ENCODE assay signal across 12 mouse cellular contexts in genomic region chr5:129877731-129878455, GRCm38 (mm10). TPM values are rescaled to one million over a fixed set of nuclear protein-coding genes. Genes with fewer than 3 reads are reported as not detected.
DNase-seq lines count a peak whose midpoint lies in the region; ATAC-seq and TF ChIP-seq lines count a peak whose summit lies in the region.
"Had no signal": no experiment of that assay in that cellular context is flagged by ENCODE, and none has a peak within 500 bp of the region (broad histone marks: within the 10 kb centered on the region; RNA-seq: fewer than 3 reads in every experiment).

No protein-coding gene starts in this region.

- H3K9me3 ChIP-seq in forebrain, embryonic 15.5 days = no peaks in the 10 kb centered on the region
- H3K9me3 ChIP-seq: forebrain, embryonic 12.5 days; neural tube, embryonic 13.5 days had no signal

- H3K4me1 ChIP-seq in forebrain, embryonic 15.5 days = no peaks in the 10 kb centered on the region
- H3K4me1 ChIP-seq: forebrain, embryonic 12.5 days; neural tube, embryonic 13.5 days had no signal

- intact Hi-C loops in gastrocnemius, postnatal 36 days (cut with DNase I) = loop anchor here (2.0 kb wide), 1 partner anchor 13 kb away; no protein-coding TSS in a partner anchor

- no peak overlapping the region for H3K9ac ChIP-seq in forebrain, embryonic 15.5 days (replicated peaks)
- H3K9ac ChIP-seq: forebrain, embryonic 12.5 days; liver, embryonic 14.5 days; neural tube, embryonic 13.5 days had no signal

- peak overlapping the region; percentile 38 for H3K4me3 ChIP-seq in layer of hippocampus, adult 2 months
- no peak overlapping the region for H3K4me3 ChIP-seq in forebrain, embryonic 15.5 days
- H3K4me3 ChIP-seq: forebrain, embryonic 12.5 days; neural tube, embryonic 13.5 days had no signal

- no peak overlapping the region for H3K4me2 ChIP-seq in forebrain, embryonic 15.5 days (replicated peaks)
- H3K4me2 ChIP-seq: forebrain, embryonic 12.5 days; neural tube, embryonic 13.5 days had no signal

- H3K27me3 ChIP-seq in forebrain, embryonic 15.5 days = no peaks in the 10 kb centered on the region
- H3K27me3 ChIP-seq: forebrain, embryonic 12.5 days; neural tube, embryonic 13.5 days had no signal

- peaks cover 23% of the 10 kb centered on the region for H3K36me3 ChIP-seq in forebrain, embryonic 15.5 days

- peak overlapping the region; percentile 89 for H3K27ac ChIP-seq in layer of hippocampus, adult 2 months
- no peak overlapping the region for H3K27ac ChIP-seq in forebrain, embryonic 15.5 days (replicated peaks)
- H3K27ac ChIP-seq: forebrain, embryonic 12.5 days; liver, embryonic 14.5 days; neural tube, embryonic 13.5 days had no signal

- no peak for ATAC-seq in forebrain, embryonic 15.5 days (replicated peaks)
- ATAC-seq in cerebellum, adult (ENCODE audit: insufficient number of reproducible peaks, low FRiP score, low TSS enrichment) = no peak

- WGBS in forebrain, embryonic 15.5 days = 77% methylated on average over 9 of the region's 9 CpGs

- TF ChIP-seq CTCF in layer of hippocampus, adult 2 months (conservative IDR thresholded peaks at IDR 0.05) = no peak

- peak; percentile 44 for DNase-seq in adrenal gland, adult 2 months
- no peak for DNase-seq in adrenal gland, postnatal 4 days (ENCODE audit: low spot score in 2 of 2)
- DNase-seq in layer of hippocampus, adult 2 months (ENCODE audit: low spot score in 2 of 2) = peak; percentile 23 to 44
- DNase-seq in layer of hippocampus, adult 9-10 months (ENCODE audit: low spot score) = no peak
- DNase-seq in gastrocnemius, postnatal 36 days = peak; percentile 53 to 63
- DNase-seq in layer of hippocampus, adult 9-11 months = peak; percentile 47

RNA-seq across cellular contexts. Expression of gene Chchd2, which starts 9.4 kb away (rescaled TPM):
- total RNA-seq in adrenal gland, adult 2 months (2021) = 1,000 to 10,000 TPM in 1 of 2 experiments, 100 to 1,000 TPM in 1; 641 to 1,175 TPM
- polyA plus RNA-seq in adrenal gland, adult 2 months (2012; rRNA removed) = 3,805 and 4,399 TPM in 2 replicates
- 100 to 1,000 TPM; 579 to 625 TPM for total RNA-seq in adrenal gland, postnatal 4 days (2021)
- total RNA-seq in layer of hippocampus, adult 2 months (2021) = 100 to 1,000 TPM; 431 to 461 TPM
- total RNA-seq in gastrocnemius, postnatal 36 days (2021) = 100 to 1,000 TPM; 563 to 618 TPM
- polyA plus RNA-seq in forebrain, embryonic 15.5 days (2015; fragmentation: Nextera tagmentation; extraction: Ambion mirVana) = 895 and 945 TPM in 2 replicates

RNA-seq across cellular contexts. Expression of gene Zbed5, which starts 17.6 kb away (rescaled TPM):
- 1 to 10 TPM; 2.1 to 2.3 TPM for total RNA-seq in adrenal gland, adult 2 months (2021)
- polyA plus RNA-seq in adrenal gland, adult 2 months (2012; rRNA removed) = 1.1 and 2.2 TPM in 2 replicates
- 1 to 10 TPM; 2.9 to 3.1 TPM for total RNA-seq in adrenal gland, postnatal 4 days (2021)
- 1 to 10 TPM; 5.1 to 6.2 TPM for total RNA-seq in layer of hippocampus, adult 2 months (2021)
- total RNA-seq in gastrocnemius, postnatal 36 days (2021) = under 1 TPM; 0.23 to 0.27 TPM
- polyA plus RNA-seq in forebrain, embryonic 15.5 days (2015; fragmentation: Nextera tagmentation; extraction: Ambion mirVana) = 16.3 and 17.2 TPM in 2 replicates
- total RNA-seq: megakaryocyte, adult 5-6 weeks had no signal

RNA-seq across cellular contexts. Expression of gene Phkg1, which starts 20.5 kb away (rescaled TPM):
- total RNA-seq in adrenal gland, adult 2 months (2021) = 1 to 10 TPM; 1.4 to 3.9 TPM
- 1.2 and 2.6 TPM in 2 replicates for polyA plus RNA-seq in adrenal gland, adult 2 months (2012; rRNA removed)
- 1 to 10 TPM; 3.7 to 4.2 TPM for total RNA-seq in adrenal gland, postnatal 4 days (2021)
- 10 to 100 TPM; 21.6 to 24.3 TPM for total RNA-seq in layer of hippocampus, adult 2 months (2021)
- 100 to 1,000 TPM; 374 to 387 TPM for total RNA-seq in gastrocnemius, postnatal 36 days (2021)
- polyA plus RNA-seq in forebrain, embryonic 15.5 days (2015; fragmentation: Nextera tagmentation; extraction: Ambion mirVana) = 0.45 and 0.50 TPM in 2 replicates
- total RNA-seq: megakaryocyte, adult 5-6 weeks had no signal

RNA-seq across cellular contexts. Expression of gene Nupr1l, which starts 30.4 kb away (rescaled TPM):
- total RNA-seq in adrenal gland, adult 2 months (2021) = 1 to 10 TPM; 2.8 to 4.4 TPM
- polyA plus RNA-seq in adrenal gland, adult 2 months (2012; rRNA removed) = 17.3 and 23.6 TPM in 2 replicates
- 1 to 10 TPM; 4.8 to 5.5 TPM for total RNA-seq in adrenal gland, postnatal 4 days (2021)
- total RNA-seq in layer of hippocampus, adult 2 months (2021) = 1 to 10 TPM; 1.4 to 2.8 TPM
- under 1 TPM; 0.48 to 0.52 TPM for total RNA-seq in gastrocnemius, postnatal 36 days (2021)
- polyA plus RNA-seq in forebrain, embryonic 15.5 days (2015; fragmentation: Nextera tagmentation; extraction: Ambion mirVana) = 3.9 and 6.0 TPM in 2 replicates

RNA-seq across cellular contexts. Expression of gene Sumf2, which starts 31.1 kb away (rescaled TPM):
- 10 to 100 TPM; 35.4 to 43.2 TPM for total RNA-seq in adrenal gland, adult 2 months (2021)
- 18.8 and 19.9 TPM in 2 replicates for polyA plus RNA-seq in adrenal gland, adult 2 months (2012; rRNA removed)
- total RNA-seq in adrenal gland, postnatal 4 days (2021) = 10 to 100 TPM; 55.9 to 57.4 TPM
- total RNA-seq in layer of hippocampus, adult 2 months (2021) = 10 to 100 TPM; 15.2 to 22.3 TPM
- 1 to 10 TPM; 5.0 to 5.9 TPM for total RNA-seq in gastrocnemius, postnatal 36 days (2021)
- polyA plus RNA-seq in forebrain, embryonic 15.5 days (2015; fragmentation: Nextera tagmentation; extraction: Ambion mirVana) = 25.4 and 27.0 TPM in 2 replicates

Comparison
In these comparisons a context has a peak if more than half of its experiments do, and no peak if none do; other contexts are left out.
1. DNase-seq: peak in adrenal gland, adult 2 months (single experiment), layer of hippocampus, adult 2 months (2 of 2), gastrocnemius, postnatal 36 days (2 of 2) and layer of hippocampus, adult 9-11 months (single experiment); none in adrenal gland, postnatal 4 days (0 of 2) and layer of hippocampus, adult 9-10 months (single experiment).
2. RNA of gene Phkg1, which starts 20.5 kb away (total RNA-seq): 374 to 387 TPM in gastrocnemius, postnatal 36 days; 21.6 to 24.3 TPM in layer of hippocampus, adult 2 months, 3.7 to 4.2 TPM in adrenal gland, postnatal 4 days and 1.4 to 3.9 TPM in adrenal gland, adult 2 months; every median in the first group is over 10 times any median in the second.